Mouse (Mus musculus) CH12.LX (cell line): Measurements from ENCODE around the gene Nme6.

ENCODE experiments used
- CTCF ChIP-seq, 2 experiments: IDR thresholded peaks in 1 of 2; conservative IDR thresholded peaks in 1 of 2; 2 replicates each; pipeline ENCODE4 v1.5.1; 2011 to 2012; ENCODE audit warnings: low read depth in 2 of 2, low read length in 2 of 2, improper control_type of control experiment in 1 of 2, inconsistent platforms in 1 of 2, mild to moderate bottlenecking in 1 of 2, moderate library complexity in 1 of 2
- NELFE ChIP-seq: IDR thresholded peaks from 2 replicates; pipeline ENCODE4 v1.6.1; 2011; ENCODE audit warnings: low read depth, low read length, improper control_type of control experiment
- POLR2A ChIP-seq: IDR thresholded peaks from 2 replicates; pipeline ENCODE4 v1.6.1; 2011; ENCODE audit warnings: low read depth, mild to moderate bottlenecking, improper control_type of control experiment, low read length
- SMC3 ChIP-seq: IDR thresholded peaks from 2 replicates; pipeline ENCODE4 v1.6.1; 2011; ENCODE audit warnings: low read depth, low read length, improper control_type of control experiment

DNA sequence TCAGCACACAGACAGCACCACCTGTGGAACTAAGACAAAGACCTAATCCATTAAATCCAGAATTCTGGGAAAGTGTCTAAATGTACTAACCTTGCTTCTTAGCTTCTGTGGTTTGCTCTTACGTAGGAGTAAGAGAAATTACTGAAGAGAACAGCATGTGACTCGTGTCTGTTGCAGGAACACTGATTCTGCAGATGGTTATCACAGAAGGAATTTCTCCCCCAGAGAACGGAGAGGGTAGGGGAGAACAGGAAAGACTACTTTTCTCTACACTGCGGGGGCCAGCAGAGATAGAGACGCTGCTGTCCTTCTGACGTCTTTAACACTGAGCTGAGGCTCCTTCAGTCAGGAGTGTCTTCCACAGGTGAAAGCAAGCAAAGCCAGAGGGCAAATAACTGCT is 16.2 kb upstream of the Nme6 start:
- TF ChIP-seq CTCF (conservative IDR thresholded peaks at IDR 0.05 in 1 of 2, IDR thresholded peaks at IDR 0.05 in 1 of 2; ENCODE audit: low read depth in 2 of 2, low read length in 2 of 2) (no peak), POLR2A (no peak), NELFE (no peak), SMC3 (no peak)
